Mouse (Mus musculus) embryonic fibroblast, embryonic 13.5 days (primary cell): ENCODE measurements around the gene Drc1. TPM values are rescaled to one million over a fixed set of nuclear protein-coding genes. Genes with fewer than 3 reads are reported as not detected.
A peak's percentile ranks its signal among the peaks of the same experiment; 100 is the strongest.

Source experiments
- H3K27ac ChIP-seq: 2 replicates; pipeline ENCODE4 v1.5.1; 2012; ENCODE audit warnings: low read length, control low read depth, inconsistent platforms; ENCODE audit not compliant: insufficient read depth
- H3K4me1 ChIP-seq: 2 replicates; pipeline ENCODE4 v1.6.1; 2011; ENCODE audit warnings: low read length; ENCODE audit not compliant: control insufficient read depth, insufficient read depth
- H3K4me3 ChIP-seq: 2 replicates; pipeline ENCODE4 v1.5.1; 2011; ENCODE audit warnings: mild to moderate bottlenecking, control low read depth, low read length; ENCODE audit not compliant: insufficient read depth
- CTCF ChIP-seq: IDR thresholded peaks from 2 replicates; pipeline ENCODE4 v1.5.1; 2011; ENCODE audit warnings: mild to moderate bottlenecking, control low read depth, low read length, moderate library complexity, borderline replicate concordance; ENCODE audit not compliant: insufficient read depth
- POLR2A ChIP-seq: IDR thresholded peaks from 2 replicates; pipeline ENCODE4 v1.6.1; 2011; ENCODE audit warnings: low read depth, mild to moderate bottlenecking, control low read depth, low read length, moderate library complexity
- polyA plus RNA-seq: library from polyadenylated mRNA; stranded (reverse); fragments of >200 nt; gene quantifications from 2 replicates; pipeline ENCODE4 v1.2.4, GENCODE M21; 2011; ENCODE audit warnings: low read depth; ENCODE audit not compliant: missing spikeins, insufficient read length

Gene Drc1
- polyA plus RNA-seq, 1 experiment, result not detected

- H3K27ac ChIP-seq, result no peak overlapping the region
- H3K4me3 ChIP-seq, result no peak overlapping the region
- H3K4me1 ChIP-seq, result peaks cover 5% of the 10 kb centered on the region; the same call in 1 of the 2 replicates
- no peak for TF ChIP-seq CTCF
- no peak for TF ChIP-seq POLR2A
These were observed 324 bp upstream of the Drc1 start for GRCm38 (mm10) chr5:30280864-30281263.

GRCm38 (mm10) chr5:30285944-30286799, 5.0 kb downstream of the Drc1 start:
- H3K4me1 ChIP-seq, result peaks cover 5% of the 10 kb centered on the region
- H3K4me3 ChIP-seq, result no peak overlapping the region
- TF ChIP-seq POLR2A (no peak), CTCF (no peak)
- H3K27ac ChIP-seq, result no peak overlapping the region

- Histone ChIP-seq H3K4me1 (peaks cover 5% of the 10 kb centered on the region), H3K4me3 (no peak overlapping the region), H3K27ac (no peak overlapping the region)
- no peak for TF ChIP-seq POLR2A
- no peak for TF ChIP-seq CTCF
These were observed 6.1 kb downstream of the Drc1 start for GRCm38 (mm10) chr5:30287106-30287882.

- no peak for TF ChIP-seq POLR2A
- no peak for TF ChIP-seq CTCF
- Histone ChIP-seq H3K4me3 (no peak overlapping the region), H3K4me1 (no peaks in the 10 kb centered on the region), H3K27ac (no peak overlapping the region)
These were observed 59.6 kb downstream of the Drc1 start for GRCm38 (mm10) chr5:30340815-30341214.

- no peak overlapping the region for H3K27ac ChIP-seq
- H3K4me3 ChIP-seq, result no peak overlapping the region
- H3K4me1 ChIP-seq, result no peaks in the 10 kb centered on the region
- TF ChIP-seq POLR2A (no peak), CTCF (no peak)
These were observed 60.6 kb downstream of the Drc1 start for GRCm38 (mm10) chr5:30341601-30342365.

- Histone ChIP-seq H3K4me1 (no peaks in the 10 kb centered on the region), H3K27ac (no peak overlapping the region), H3K4me3 (no peak overlapping the region)
- TF ChIP-seq POLR2A (no peak), CTCF (no peak)
These were observed 61.4 kb downstream of the Drc1 start for GRCm38 (mm10) chr5:30342601-30343015.

- H3K4me3 ChIP-seq, result no peak overlapping the region
- no peaks in the 10 kb centered on the region for H3K4me1 ChIP-seq
- no peak for TF ChIP-seq POLR2A
- TF ChIP-seq CTCF, result peak; percentile 88
- H3K27ac ChIP-seq, result no peak overlapping the region
These were observed 61.9 kb downstream of the Drc1 start for GRCm38 (mm10) chr5:30343107-30343506.

GRCm38 (mm10) chr5:30343886-30344285, 62.7 kb downstream of the Drc1 start:
- H3K4me1 ChIP-seq, result no peaks in the 10 kb centered on the region
- TF ChIP-seq CTCF (no peak), POLR2A (no peak)
- H3K4me3 ChIP-seq, result no peak overlapping the region
- no peak overlapping the region for H3K27ac ChIP-seq

- Histone ChIP-seq H3K27ac (no peak overlapping the region), H3K4me3 (no peak overlapping the region), H3K4me1 (no peaks in the 10 kb centered on the region)
- no peak for TF ChIP-seq POLR2A
- no peak for TF ChIP-seq CTCF
These were observed 72.4 kb downstream of the Drc1 start for GRCm38 (mm10) chr5:30353605-30354004.

GRCm38 (mm10) chr5:30355114-30355513, 73.9 kb downstream of the Drc1 start:
- TF ChIP-seq POLR2A (no peak), CTCF (no peak)
- H3K27ac ChIP-seq, result no peak overlapping the region
- H3K4me1 ChIP-seq, result no peaks in the 10 kb centered on the region
- H3K4me3 ChIP-seq, result no peak overlapping the region
